Mouse (Mus musculus): ENCODE measurements at regions not wholly inside any gene's neighbourhood (a gene's known extent, or its start where the extent isn't known, plus 50 kb on each side); places are given as distances from the start of the nearest gene placed in this dataset.

DNA sequence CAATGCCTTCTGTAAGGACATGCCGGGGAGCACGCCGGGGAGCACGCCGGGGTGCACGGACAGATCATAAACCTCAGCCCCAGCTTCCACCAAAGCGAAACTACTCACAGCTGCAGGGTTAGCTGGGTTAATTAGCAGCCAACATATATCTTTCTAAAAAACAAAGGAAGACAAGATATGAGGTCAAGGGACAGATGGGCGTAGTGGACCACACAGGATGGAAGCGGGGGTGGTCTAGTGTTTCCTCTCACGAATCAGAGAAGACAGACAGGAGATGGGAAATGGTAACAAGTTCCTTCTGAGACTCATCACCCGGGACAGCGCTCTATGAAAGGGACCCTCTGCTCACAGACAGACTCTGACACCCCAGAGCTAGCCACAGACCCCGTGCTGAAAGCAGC is 60.0 kb upstream of the Ajap1 start:
- ATAC-seq (replicated peaks; ENCODE audit: insufficient number of reproducible peaks, insufficient read depth, low FRiP score, low read depth): no peak
- no peak overlapping the region for H3K27ac ChIP-seq
- H3K4me1 ChIP-seq (replicated peaks): no peaks in the 10 kb centered on the region
- no peak overlapping the region for H3K4me3 ChIP-seq
- H3K9ac ChIP-seq: no peak overlapping the region
- H3K4me2 ChIP-seq: no peak overlapping the region
- H3K36me3 ChIP-seq: no peaks in the 10 kb centered on the region
- H3K9me3 ChIP-seq (replicated peaks): no peaks in the 10 kb centered on the region
- 64% methylated on average over 13 of the region's 13 CpGs for WGBS
- H3K27me3 ChIP-seq: no peaks in the 10 kb centered on the region; the same call in 1 of the 2 replicates

DNA sequence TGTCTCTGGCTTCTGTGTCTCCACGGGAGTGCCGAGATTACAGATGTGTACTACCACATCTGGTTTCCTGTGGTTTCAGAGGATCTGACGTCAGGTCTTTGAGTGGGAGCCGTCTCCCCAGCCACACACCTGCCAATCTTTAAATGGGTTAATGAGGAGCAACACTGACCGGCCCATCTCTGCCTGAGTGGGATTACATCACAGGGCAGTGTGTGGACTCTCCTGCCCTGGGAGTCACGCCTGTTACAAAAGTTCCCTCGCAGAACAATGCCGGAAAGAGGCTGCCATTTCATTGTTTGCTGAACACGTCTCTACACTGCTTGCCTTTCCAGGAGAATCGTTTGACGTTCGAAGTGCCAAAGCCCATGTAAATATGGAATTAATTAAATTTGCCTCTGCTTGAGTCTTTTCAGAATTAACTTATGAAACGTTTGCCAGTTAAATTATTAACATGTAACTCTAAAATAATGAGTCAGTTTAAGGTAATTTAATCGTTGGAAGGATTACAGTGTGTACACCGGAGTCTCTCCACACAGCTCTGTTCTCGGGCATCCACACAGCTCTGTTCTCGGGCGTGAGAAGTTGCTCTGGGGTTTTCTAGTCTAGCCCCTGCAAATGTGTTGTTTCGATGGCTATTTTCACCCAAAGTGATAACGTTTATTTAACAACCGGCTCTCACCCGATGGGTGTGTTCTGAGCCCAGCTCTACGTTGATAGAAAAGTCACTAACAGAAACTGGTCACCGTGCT is 61.5 kb upstream of the Ajap1 start:
- Histone ChIP-seq H3K27me3 (no peaks in the 10 kb centered on the region; the same call in 1 of the 2 replicates), H3K4me2 (no peak overlapping the region), H3K4me3 (no peak overlapping the region), H3K4me1 (replicated peaks) (no peaks in the 10 kb centered on the region), H3K9ac (no peak overlapping the region), H3K27ac (no peak overlapping the region), H3K9me3 (replicated peaks) (no peaks in the 10 kb centered on the region), H3K36me3 (no peaks in the 10 kb centered on the region)
- ATAC-seq (replicated peaks; ENCODE audit: insufficient number of reproducible peaks, insufficient read depth, low FRiP score, low read depth): no peak
- 56% methylated on average over 24 of the region's 24 CpGs for whole genome bisulfite sequencing

DNA sequence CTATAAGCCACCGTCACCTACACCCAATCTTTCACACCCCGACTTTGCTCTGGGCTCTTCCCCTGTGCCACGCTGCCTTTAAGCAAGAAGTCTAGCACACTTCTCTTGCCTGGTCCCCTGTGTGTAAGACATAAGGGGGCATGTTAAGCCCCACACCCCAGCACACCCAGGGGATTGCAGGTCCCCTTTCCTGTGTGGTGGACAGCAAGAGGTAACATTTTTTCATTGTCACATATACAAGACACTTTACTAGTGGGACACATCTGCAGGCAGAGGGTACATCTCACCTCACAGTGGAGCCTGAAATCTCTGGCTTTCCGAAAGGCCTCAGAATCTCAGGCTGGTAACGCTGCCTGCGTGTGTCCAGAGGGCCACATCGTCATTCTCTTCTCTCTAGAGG is 64.1 kb upstream of the Ajap1 start:
- H3K27me3 ChIP-seq: no peaks in the 10 kb centered on the region; the same call in 1 of the 2 replicates
- no peaks in the 10 kb centered on the region for H3K4me1 ChIP-seq (replicated peaks)
- no peaks in the 10 kb centered on the region for H3K36me3 ChIP-seq
- H3K9ac ChIP-seq: no peak overlapping the region
- no peak for ATAC-seq (replicated peaks; ENCODE audit: insufficient number of reproducible peaks, insufficient read depth, low FRiP score, low read depth)
- 86% methylated on average over 7 of the region's 7 CpGs for WGBS
- no peak overlapping the region for H3K4me2 ChIP-seq
- H3K27ac ChIP-seq: no peak overlapping the region
- no peaks in the 10 kb centered on the region; the same call in 1 of the 2 replicates for H3K9me3 ChIP-seq (replicated peaks)
- H3K4me3 ChIP-seq: no peak overlapping the region

DNA sequence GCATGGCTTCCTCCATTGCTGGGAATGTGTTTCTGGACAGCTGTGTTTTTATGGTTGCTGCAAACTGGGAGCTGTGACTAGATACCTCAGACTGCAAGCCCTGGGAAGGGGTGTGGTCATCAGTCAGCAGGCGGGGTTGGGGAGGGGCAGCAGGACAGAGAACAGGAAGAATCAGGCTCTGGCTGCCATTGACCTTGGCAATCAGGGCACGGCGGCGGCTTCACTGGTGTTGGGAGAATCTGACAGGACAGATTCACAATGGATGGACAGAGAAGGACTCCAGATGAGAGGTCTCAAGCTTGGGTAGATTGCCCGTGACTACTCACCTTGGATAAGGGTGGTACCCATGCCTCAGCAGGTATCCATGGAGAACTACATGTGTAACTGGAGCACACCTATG is 64.5 kb upstream of the Ajap1 start:
- H3K4me2 ChIP-seq: no peak overlapping the region
- H3K9ac ChIP-seq: no peak overlapping the region
- H3K9me3 ChIP-seq (replicated peaks): no peaks in the 10 kb centered on the region; the same call in 1 of the 2 replicates
- H3K27me3 ChIP-seq: no peaks in the 10 kb centered on the region; the same call in 1 of the 2 replicates
- 82% methylated on average over 5 of the region's 5 CpGs for WGBS
- H3K4me1 ChIP-seq (replicated peaks): no peaks in the 10 kb centered on the region
- ATAC-seq (replicated peaks; ENCODE audit: insufficient number of reproducible peaks, insufficient read depth, low FRiP score, low read depth): no peak
- H3K36me3 ChIP-seq: no peaks in the 10 kb centered on the region
- no peak overlapping the region for H3K4me3 ChIP-seq
- no peak overlapping the region for H3K27ac ChIP-seq

DNA sequence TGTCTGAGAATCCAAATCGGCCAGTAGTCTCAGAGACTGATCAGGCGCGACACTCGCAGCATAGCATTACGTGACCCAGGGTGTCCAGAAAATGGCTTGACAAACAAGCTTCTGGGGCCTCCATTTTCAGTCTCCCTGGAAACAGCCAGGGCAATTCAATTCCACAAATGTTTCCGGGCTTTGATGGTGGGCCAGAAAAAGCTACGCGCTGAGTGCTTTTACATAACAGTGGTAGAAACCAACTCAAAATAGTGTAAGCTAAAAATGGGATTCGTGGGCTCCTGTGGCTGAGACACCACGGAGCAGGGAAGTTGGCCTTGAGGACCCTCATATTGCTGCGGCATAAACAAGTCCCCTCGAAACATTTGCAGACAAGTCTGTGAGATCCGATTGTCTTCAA is 65.3 kb upstream of the Ajap1 start:
- no peak overlapping the region for H3K27ac ChIP-seq
- H3K4me1 ChIP-seq (replicated peaks): no peaks in the 10 kb centered on the region
- H3K9me3 ChIP-seq (replicated peaks): no peaks in the 10 kb centered on the region; the same call in 1 of the 2 replicates
- no peak overlapping the region for H3K4me3 ChIP-seq
- no peak for ATAC-seq (replicated peaks; ENCODE audit: insufficient number of reproducible peaks, insufficient read depth, low FRiP score, low read depth)
- no peaks in the 10 kb centered on the region; the same call in 1 of the 2 replicates for H3K27me3 ChIP-seq
- H3K4me2 ChIP-seq: no peak overlapping the region
- no peak overlapping the region for H3K9ac ChIP-seq
- 83% methylated on average over 13 of the region's 13 CpGs for WGBS
- no peaks in the 10 kb centered on the region for H3K36me3 ChIP-seq

DNA sequence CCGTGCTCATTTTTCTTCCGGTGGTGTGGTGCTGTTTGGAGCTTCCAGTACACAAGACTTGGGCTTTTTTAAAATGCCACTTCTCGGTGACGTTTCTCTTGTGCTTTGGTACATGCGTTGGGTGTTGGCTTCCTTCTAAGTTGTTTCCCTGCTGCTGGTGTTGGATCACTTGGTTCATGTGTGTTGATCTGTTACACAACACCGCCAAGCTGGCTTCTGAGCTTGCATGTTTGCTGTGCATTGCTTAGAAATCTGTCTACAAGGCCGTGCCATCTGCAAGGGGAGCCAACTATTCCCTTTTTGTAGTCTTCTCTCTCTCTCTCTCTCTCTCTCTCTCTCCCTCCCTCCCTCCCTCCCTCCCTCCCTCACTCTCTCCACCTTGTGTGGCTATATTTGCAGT is 68.7 kb upstream of the Ajap1 start:
- Histone ChIP-seq H3K9me3 (replicated peaks) (no peaks in the 10 kb centered on the region; the same call in 1 of the 2 replicates), H3K4me1 (replicated peaks) (no peaks in the 10 kb centered on the region), H3K9ac (no peak overlapping the region), H3K27ac (no peak overlapping the region), H3K27me3 (peaks cover 7% of the 10 kb centered on the region), H3K36me3 (no peaks in the 10 kb centered on the region), H3K4me2 (no peak overlapping the region), H3K4me3 (no peak overlapping the region)
- 91% methylated on average over 7 of the region's 7 CpGs for WGBS
- ATAC-seq (replicated peaks; ENCODE audit: insufficient number of reproducible peaks, insufficient read depth, low FRiP score, low read depth): no peak

DNA sequence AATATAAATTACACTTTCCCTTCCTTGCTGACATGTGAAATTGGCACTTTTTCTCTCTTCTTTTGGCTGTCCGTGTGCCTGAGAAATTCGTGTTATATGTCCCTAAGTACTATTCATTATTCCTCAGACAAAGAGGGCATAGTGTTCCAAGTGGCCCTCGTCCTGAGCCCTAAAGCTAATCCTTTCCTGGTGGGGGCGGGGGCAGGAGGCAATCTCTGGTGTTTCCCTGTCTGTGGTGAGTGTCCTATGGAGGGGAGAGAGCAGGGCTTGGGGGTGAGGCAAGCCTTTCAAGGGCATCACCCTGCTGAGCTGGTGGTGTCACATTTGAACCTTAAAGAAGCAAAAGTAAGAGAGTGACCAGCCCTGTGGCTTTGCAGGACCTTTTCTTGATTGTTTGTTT is 69.9 kb upstream of the Ajap1 start:
- 39% methylated on average over 4 of the region's 4 CpGs for WGBS
- no peak overlapping the region for H3K4me3 ChIP-seq
- no peak for ATAC-seq (replicated peaks; ENCODE audit: insufficient number of reproducible peaks, insufficient read depth, low FRiP score, low read depth)
- H3K27me3 ChIP-seq: peaks cover 9% of the 10 kb centered on the region
- H3K36me3 ChIP-seq: no peaks in the 10 kb centered on the region
- no peaks in the 10 kb centered on the region; the same call in 1 of the 2 replicates for H3K9me3 ChIP-seq (replicated peaks)
- H3K27ac ChIP-seq: no peak overlapping the region
- no peak overlapping the region for H3K9ac ChIP-seq
- no peak overlapping the region for H3K4me2 ChIP-seq
- H3K4me1 ChIP-seq (replicated peaks): no peaks in the 10 kb centered on the region

DNA sequence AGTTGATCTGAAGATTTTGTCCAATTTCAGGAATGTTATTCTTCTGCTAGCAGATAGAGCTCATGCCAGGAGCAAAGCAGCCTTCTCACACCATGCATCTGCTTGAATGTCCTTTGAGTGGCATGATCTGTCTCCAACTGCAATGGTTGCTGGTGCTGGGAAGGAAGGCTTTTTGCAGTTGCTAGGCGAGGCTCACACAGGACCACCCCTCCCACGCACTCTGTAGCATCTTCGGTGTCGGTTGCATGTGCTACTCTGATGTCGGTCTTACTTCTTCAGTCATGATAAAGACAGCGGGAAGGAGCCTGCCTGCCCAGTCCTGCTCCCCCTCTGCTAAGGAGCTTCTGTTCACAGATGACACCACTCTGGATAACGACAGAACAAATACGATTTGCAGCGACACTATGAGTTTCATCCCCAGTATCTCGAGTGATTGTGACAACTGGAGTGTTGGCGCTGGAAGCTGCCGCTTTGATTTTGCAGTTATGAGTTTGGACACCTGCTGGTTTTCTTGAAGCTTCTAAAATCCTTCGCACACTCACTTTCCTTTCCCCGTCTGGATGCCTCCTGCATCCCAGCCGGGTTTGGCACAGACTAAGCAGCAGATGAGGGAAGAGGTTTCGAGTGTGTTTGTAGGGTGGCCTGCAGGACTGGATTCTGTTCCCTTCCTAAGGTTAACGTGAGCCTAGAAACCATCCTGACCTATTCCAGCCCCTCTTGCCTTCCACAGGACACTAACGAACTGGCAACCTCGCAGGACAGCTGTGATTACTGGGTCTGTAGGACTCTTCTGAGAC is 75.4 kb upstream of the Ajap1 start:
- no peak for ATAC-seq (replicated peaks; ENCODE audit: insufficient number of reproducible peaks, insufficient read depth, low FRiP score, low read depth)
- peaks cover 13% of the 10 kb centered on the region for H3K27me3 ChIP-seq
- H3K9ac ChIP-seq: no peak overlapping the region
- no peak overlapping the region for H3K27ac ChIP-seq
- H3K4me1 ChIP-seq (replicated peaks): peaks cover 8% of the 10 kb centered on the region
- H3K9me3 ChIP-seq (replicated peaks): no peaks in the 10 kb centered on the region
- no peak overlapping the region for H3K4me3 ChIP-seq
- H3K4me2 ChIP-seq: no peak overlapping the region
- H3K36me3 ChIP-seq: no peaks in the 10 kb centered on the region
- 64% methylated on average over 19 of the region's 19 CpGs for WGBS

DNA sequence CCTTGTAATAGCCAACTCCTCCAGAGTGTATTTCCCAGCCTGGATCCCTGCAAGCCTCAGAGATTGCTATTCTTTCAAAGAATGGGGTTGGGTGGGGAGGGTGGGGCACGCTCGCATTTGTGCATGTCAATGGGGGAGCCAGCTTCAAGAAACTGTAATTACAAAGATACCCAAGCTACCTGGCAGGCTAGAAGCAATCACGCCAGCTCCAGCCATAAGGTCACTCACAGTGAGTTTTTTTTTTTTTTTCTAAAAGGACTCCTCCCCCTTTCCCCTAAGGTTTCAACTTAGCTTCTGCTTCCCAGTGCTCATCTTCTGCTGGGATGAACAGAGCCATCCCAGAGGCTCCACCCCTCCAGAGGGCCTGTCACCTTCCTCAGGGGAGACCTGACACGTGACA is 77.0 kb upstream of the Ajap1 start:
- H3K4me1 ChIP-seq (replicated peaks): peaks cover 8% of the 10 kb centered on the region
- ATAC-seq (replicated peaks; ENCODE audit: insufficient number of reproducible peaks, insufficient read depth, low FRiP score, low read depth): no peak
- 0 out of 2 replicates have a peak overlapping the region, but pooled peaks have one; percentile 39 for H3K4me2 ChIP-seq
- H3K27ac ChIP-seq: no peak overlapping the region
- H3K27me3 ChIP-seq: peaks cover 13% of the 10 kb centered on the region
- no peaks in the 10 kb centered on the region for H3K9me3 ChIP-seq (replicated peaks)
- H3K9ac ChIP-seq: no peak overlapping the region
- WGBS: 57% methylated on average over 4 of the region's 4 CpGs
- no peak overlapping the region for H3K4me3 ChIP-seq
- H3K36me3 ChIP-seq: no peaks in the 10 kb centered on the region

DNA sequence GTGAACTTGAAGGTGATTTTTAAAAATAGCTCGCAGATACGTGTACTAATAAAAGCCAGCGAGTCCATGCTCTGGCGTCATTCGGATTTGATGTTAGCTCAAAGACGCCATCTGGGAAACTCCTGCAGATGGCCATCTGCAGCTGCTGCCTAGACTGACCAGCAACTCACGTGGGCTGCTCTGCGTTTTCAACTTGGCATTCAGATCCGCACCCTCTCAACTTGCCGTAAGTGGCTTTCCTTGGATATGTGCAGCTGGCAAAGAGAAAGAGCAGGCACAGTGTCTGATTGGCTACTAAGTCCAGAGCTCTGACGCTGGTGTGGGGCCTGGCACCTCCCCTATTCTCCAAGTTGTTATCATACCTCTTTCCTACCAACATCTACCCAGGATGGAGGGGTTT is 77.6 kb upstream of the Ajap1 start:
- Histone ChIP-seq H3K27ac (no peak overlapping the region), H3K4me2 (peak overlapping the region; percentile 39)

DNA sequence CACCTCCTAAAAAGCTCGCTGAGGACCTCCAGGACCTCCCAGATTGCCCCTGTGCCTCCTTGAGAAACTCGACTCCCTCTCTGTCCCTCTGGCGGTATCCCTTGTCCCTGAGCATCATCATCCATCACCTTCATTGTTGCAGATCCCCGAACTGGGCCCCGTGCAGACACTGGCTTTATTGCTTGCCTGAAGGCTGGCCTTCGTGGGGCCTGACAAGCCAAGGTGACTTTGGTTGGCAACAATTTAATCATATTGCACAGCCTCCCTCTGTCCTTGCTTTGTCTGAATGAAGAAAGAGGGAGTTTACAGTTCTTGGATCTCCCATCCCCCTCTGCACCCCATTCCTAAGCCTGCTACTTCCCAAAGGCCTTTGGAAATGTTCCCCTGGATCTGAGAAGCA is 78.3 kb upstream of the Ajap1 start:
- peaks cover 8% of the 10 kb centered on the region for H3K4me1 ChIP-seq (replicated peaks)
- no peak for ATAC-seq (replicated peaks; ENCODE audit: insufficient number of reproducible peaks, insufficient read depth, low FRiP score, low read depth)

More for the DNA sequence above, 77.6 kb upstream of the Ajap1 start:
- 33% methylated on average over 11 of the region's 11 CpGs for WGBS
- Histone ChIP-seq H3K36me3 (no peaks in the 10 kb centered on the region), H3K9me3 (replicated peaks) (no peaks in the 10 kb centered on the region), H3K9ac (no peak overlapping the region), H3K4me3 (no peak overlapping the region), H3K4me1 (replicated peaks) (peaks cover 8% of the 10 kb centered on the region), H3K27me3 (peaks cover 6% of the 10 kb centered on the region; the same call in 1 of the 2 replicates)
- no peak for ATAC-seq (replicated peaks; ENCODE audit: insufficient number of reproducible peaks, insufficient read depth, low FRiP score, low read depth)

More for the DNA sequence above, 78.3 kb upstream of the Ajap1 start:
- Histone ChIP-seq H3K4me2 (no peak overlapping the region), H3K36me3 (no peaks in the 10 kb centered on the region), H3K27ac (no peak overlapping the region), H3K9me3 (replicated peaks) (no peaks in the 10 kb centered on the region), H3K27me3 (peaks cover 6% of the 10 kb centered on the region; the same call in 1 of the 2 replicates), H3K9ac (no peak overlapping the region), H3K4me3 (no peak overlapping the region)
- WGBS: 25% methylated on average over 6 of the region's 6 CpGs
